In genomic region chr17:51876471-51876870, GRCm38 (mm10) we compare ENCODE assay signal across 12 mouse cellular contexts. TPM values are rescaled to one million over a fixed set of nuclear protein-coding genes. Genes with fewer than 3 reads are reported as not detected.
DNase-seq lines count a peak whose midpoint lies in the region; ATAC-seq lines count a peak whose summit lies in the region.
"Had no signal": no experiment of that assay in that cellular context is flagged by ENCODE, and none has a peak within 500 bp of the region (broad histone marks: within the 10 kb centered on the region; RNA-seq: fewer than 3 reads in every experiment).

No protein-coding gene starts in this region.

- peak; percentile 75 to 80 for DNase-seq in B cell, adult 2 months
- peak; percentile 71 for DNase-seq in CD4-positive helper T cell, adult 2 months (ENCODE audit: low read depth, low spot score)
- peak; percentile 34 to 68 for DNase-seq in thymus, adult 18-20 months
- no peak for DNase-seq in urinary bladder, postnatal 10 days (ENCODE audit: low spot score)
- DNase-seq in frontal cortex, postnatal 36 days (ENCODE audit: low spot score in 2 of 2): no peak
- DNase-seq in gastrocnemius, postnatal 14 days: no peak
- DNase-seq: cerebellum, adult 11 months; forebrain, postnatal 0 days; layer of hippocampus, adult 9-11 months; left cerebral cortex, postnatal 4 days; right cerebral cortex, postnatal 4 days had no signal

- ATAC-seq in megakaryocyte, adult 5-6 weeks (ENCODE audit: poor library complexity, severe bottlenecking): peak; percentile 67

- intact Hi-C loops in gastrocnemius, postnatal 14 days (cut with DNase I; ENCODE audit: low total_unique reads): no loop called here

RNA-seq across cellular contexts. Expression of gene Satb1, which starts 43.4 kb away (rescaled TPM):
- 21.9 and 25.3 TPM in 2 replicates for total RNA-seq in megakaryocyte, adult 5-6 weeks (2015)
- total RNA-seq in megakaryocyte, adult 5-6 weeks (2017): 8.7 and 15.9 TPM in 2 replicates
- total RNA-seq in gastrocnemius, postnatal 14 days (2021): 10 to 100 TPM; 58.6 to 67.1 TPM

Comparison
In these comparisons a context has a peak if more than half of its experiments do, and no peak if none do; other contexts are left out.
1. DNase-seq: peak in B cell, adult 2 months (2 of 2), CD4-positive helper T cell, adult 2 months (single experiment) and thymus, adult 18-20 months (2 of 2); none in urinary bladder, postnatal 10 days (single experiment), frontal cortex, postnatal 36 days (0 of 2) and gastrocnemius, postnatal 14 days (single experiment).